Mouse (Mus musculus) retina, adult 2 months (tissue): ENCODE measurements around the gene Ficd.
A peak's percentile ranks its signal among the peaks of the same experiment; 100 is the strongest.
"Not testable (repeated sequence)": the region's sequence is repeated elsewhere in the genome, so short reads cannot be mapped to it uniquely, and the experiment has no call there.

Source experiments
- DNase-seq: peaks from one replicate; pipeline ENCODE4 v3.0.0-alpha.2; 2012; ENCODE audit warnings: low read depth, low spot score

Gene Ficd

GRCm38 (mm10) chr5:113773664-113774063 is 38.1 kb downstream of the Ficd start:
- peak; percentile 25 for DNase-seq

- no peak for DNase-seq
Observed at GRCm38 (mm10) chr5:113775585-113775984, 40.0 kb downstream of the Ficd start.

GRCm38 (mm10) chr5:113776128-113776895 is 40.7 kb downstream of the Ficd start:
- no peak for DNase-seq

GRCm38 (mm10) chr5:113776896-113777226 is 41.3 kb downstream of the Ficd start:
- DNase-seq = no peak

- DNase-seq = not testable (repeated sequence)
Observed at GRCm38 (mm10) chr5:113777728-113778127, 42.1 kb downstream of the Ficd start.

- no peak for DNase-seq
Observed at GRCm38 (mm10) chr5:113779569-113779968, 44.0 kb downstream of the Ficd start.

GRCm38 (mm10) chr5:113780082-113780752 is 44.6 kb downstream of the Ficd start:
- DNase-seq = no peak

- DNase-seq = no peak
Observed at GRCm38 (mm10) chr5:113780763-113781162, 45.2 kb downstream of the Ficd start.

GRCm38 (mm10) chr5:113781254-113781653 is 45.7 kb downstream of the Ficd start:
- no peak for DNase-seq

GRCm38 (mm10) chr5:113781875-113782274 is 46.3 kb downstream of the Ficd start:
- no peak for DNase-seq

- DNase-seq = no peak
Observed at GRCm38 (mm10) chr5:113782624-113783023, 47.0 kb downstream of the Ficd start.

GRCm38 (mm10) chr5:113783581-113784001 is 48.0 kb downstream of the Ficd start:
- DNase-seq = no peak

GRCm38 (mm10) chr5:113784104-113784503 is 48.5 kb downstream of the Ficd start:
- DNase-seq = not testable (repeated sequence)

- no peak for DNase-seq
Observed at GRCm38 (mm10) chr5:113786985-113787384, 51.4 kb downstream of the Ficd start.

- no peak for DNase-seq
Observed at GRCm38 (mm10) chr5:113788645-113789044, 53.0 kb downstream of the Ficd start.

GRCm38 (mm10) chr5:113789075-113789788 is 53.6 kb downstream of the Ficd start:
- DNase-seq = no peak
